Mouse (Mus musculus) kidney, embryonic 14.5 days (tissue): ENCODE results near the gene Inf2. TPM values are rescaled to one million over a fixed set of nuclear protein-coding genes. Genes with fewer than 3 reads are reported as not detected.

Experiments
- ATAC-seq: fragments of 200-750 bp; cut with Nextera tagmentation; 2 replicates; pipeline ENCODE4 v1.8.0; 2017; ENCODE audit warnings: moderate number of reproducible peaks, mild to moderate bottlenecking, moderate TSS enrichment, moderate library complexity; ENCODE audit not compliant: low FRiP score, low TSS enrichment
- H3K27ac ChIP-seq: fragments of 300-500 bp; sonication (generic); 2 replicates; pipeline ENCODE4 v1.5.1; 2014; ENCODE audit warnings: low read depth, mild to moderate bottlenecking, low read length, moderate library complexity, mixed read lengths
- H3K27me3 ChIP-seq: fragments of 300-500 bp; sonication (generic); 2 replicates; pipeline ENCODE4 v1.6.1; 2014; ENCODE audit warnings: mild to moderate bottlenecking, low read length; ENCODE audit not compliant: control insufficient read depth, insufficient read depth
- H3K36me3 ChIP-seq: fragments of 300-500 bp; sonication (generic); 2 replicates; pipeline ENCODE4 v1.6.1; 2014; ENCODE audit warnings: low read length, mixed read lengths; ENCODE audit not compliant: control insufficient read depth, insufficient read depth
- H3K4me1 ChIP-seq: fragments of 300-500 bp; sonication (generic); 2 replicates; pipeline ENCODE4 v1.6.1; 2014; ENCODE audit warnings: low read length, mixed read lengths; ENCODE audit not compliant: control insufficient read depth, insufficient read depth
- H3K4me2 ChIP-seq: fragments of 300-500 bp; sonication (generic); replicated peaks from 2 replicates; pipeline ENCODE4 v1.6.1; 2014; ENCODE audit warnings: low read depth, mild to moderate bottlenecking, low read length
- H3K4me3 ChIP-seq: fragments of 300-500 bp; sonication (generic); 2 replicates; pipeline ENCODE4 v1.5.1; 2014; ENCODE audit warnings: mild to moderate bottlenecking, low read length
- H3K9ac ChIP-seq: fragments of 300-500 bp; sonication (generic); 2 replicates; pipeline ENCODE4 v1.6.1; 2014; ENCODE audit warnings: low read depth, mild to moderate bottlenecking, low read length, moderate library complexity
- H3K9me3 ChIP-seq: fragments of 300-500 bp; sonication (generic); 2 replicates; pipeline ENCODE4 v1.6.1; 2016; ENCODE audit warnings: low read length; ENCODE audit not compliant: control insufficient read depth
- WGBS: fragments of 180-500 bp; shearing (Covaris S2); extraction: QIAGEN DNeasy Blood & Tissue Kit; methylation state at CpG from one replicate; pipeline ENCODE4 v1.1.7; 2014; 5-methylcytosine and 5-hydroxymethylcytosine counted together
- polyA plus RNA-seq: library from polyadenylated mRNA; unstranded; fragments of >200 nt; fragmentation: Nextera tagmentation; extraction: Ambion mirVana; gene quantifications from 2 replicates; pipeline ENCODE4 v1.2.1, GENCODE M21; 2014

The Inf2 gene
- polyA plus RNA-seq, 1 experiment from 2014 or later = 5.8 TPM

DNA sequence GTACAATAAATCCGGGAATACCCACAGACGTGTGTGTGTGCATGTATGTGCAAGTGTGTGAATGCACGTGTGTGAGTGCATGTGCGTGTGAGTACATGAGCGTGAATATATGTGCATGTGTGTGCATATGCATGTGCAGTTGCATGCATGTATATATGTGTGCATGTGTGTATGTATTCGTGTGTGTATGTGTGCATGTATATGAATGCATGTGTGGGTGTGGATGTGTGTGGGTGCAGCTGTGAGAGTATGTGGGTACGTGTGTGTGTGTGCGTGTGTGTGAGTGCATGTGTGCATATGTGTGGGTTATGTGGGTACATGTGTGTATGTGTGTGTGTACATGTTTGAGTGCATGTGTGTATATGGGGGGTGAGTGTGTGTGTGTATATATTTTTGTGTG is 42.5 kb upstream of the Inf2 start:
- Histone ChIP-seq H3K9me3 (no peaks in the 10 kb centered on the region), H3K36me3 (no peaks in the 10 kb centered on the region), H3K4me3 (no peak overlapping the region), H3K4me2 (no peak overlapping the region), H3K27ac (no peak overlapping the region), H3K4me1 (0 out of 2 replicates have a peak, but pooled peaks cover 3% of the 10 kb centered on the region), H3K27me3 (no peaks in the 10 kb centered on the region), H3K9ac (no peak overlapping the region)
- WGBS = 96% methylated on average over 8 of the region's 8 CpGs
- no peak for ATAC-seq

DNA sequence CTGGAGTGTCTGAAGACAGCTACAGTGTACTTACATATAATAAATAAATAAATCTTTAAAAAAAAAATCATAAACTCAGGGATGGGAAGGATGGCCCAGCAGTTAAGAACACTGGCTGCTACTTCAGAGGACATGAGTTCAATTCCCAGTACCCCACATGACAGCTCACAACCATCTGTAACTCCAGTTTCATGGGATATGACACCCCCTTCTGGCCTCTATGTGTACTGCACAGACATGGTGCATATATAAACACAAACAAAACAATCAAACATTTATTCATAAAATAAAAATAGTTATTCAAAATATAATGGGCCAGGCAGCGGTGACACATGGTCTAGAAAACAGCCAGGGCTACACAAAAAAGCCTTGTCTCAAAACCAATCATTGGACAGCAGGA is 39.3 kb upstream of the Inf2 start:
- 95% methylated on average over 1 of the region's 1 CpGs for WGBS
- Histone ChIP-seq H3K4me1 (0 out of 2 replicates have a peak, but pooled peaks cover 3% of the 10 kb centered on the region), H3K27me3 (no peaks in the 10 kb centered on the region), H3K4me3 (no peak overlapping the region), H3K4me2 (no peak overlapping the region), H3K27ac (no peak overlapping the region), H3K9me3 (no peaks in the 10 kb centered on the region), H3K36me3 (no peaks in the 10 kb centered on the region), H3K9ac (no peak overlapping the region)
- ATAC-seq = no peak

DNA sequence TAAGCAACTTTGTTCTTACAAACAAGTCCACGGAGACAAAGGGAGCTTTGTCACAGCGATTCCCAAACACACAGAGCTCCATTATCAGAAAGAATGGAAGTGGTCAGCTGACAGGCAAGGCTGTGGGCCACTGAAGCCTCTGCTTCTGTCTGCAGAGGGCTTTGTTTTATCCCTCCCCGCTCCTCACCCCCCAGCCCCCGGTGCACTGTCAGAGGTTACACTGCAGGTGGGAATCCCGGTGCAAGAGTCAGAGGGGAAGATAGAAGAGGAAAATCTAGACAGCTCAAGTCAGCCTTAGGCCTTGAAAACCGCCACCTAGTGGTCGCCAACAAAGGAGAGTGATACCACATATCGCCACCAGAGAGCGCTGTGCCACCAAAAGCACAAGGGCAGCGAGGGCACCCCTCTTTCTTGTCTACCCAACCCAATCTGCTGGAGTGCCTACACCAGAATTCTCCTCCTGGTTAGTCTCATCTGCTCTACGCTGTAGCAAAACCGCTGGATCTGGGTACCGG is 36.7 kb upstream of the Inf2 start:
- WGBS = 13% methylated on average over 13 of the region's 13 CpGs
- peak; percentile 53 for ATAC-seq
- Histone ChIP-seq H3K27me3 (no peaks in the 10 kb centered on the region), H3K27ac (no peak overlapping the region), H3K4me1 (peaks cover 6% of the 10 kb centered on the region; the same call in 1 of the 2 replicates), H3K36me3 (no peaks in the 10 kb centered on the region), H3K9me3 (no peaks in the 10 kb centered on the region), H3K9ac (no peak overlapping the region), H3K4me2 (no peak overlapping the region), H3K4me3 (no peak overlapping the region)

DNA sequence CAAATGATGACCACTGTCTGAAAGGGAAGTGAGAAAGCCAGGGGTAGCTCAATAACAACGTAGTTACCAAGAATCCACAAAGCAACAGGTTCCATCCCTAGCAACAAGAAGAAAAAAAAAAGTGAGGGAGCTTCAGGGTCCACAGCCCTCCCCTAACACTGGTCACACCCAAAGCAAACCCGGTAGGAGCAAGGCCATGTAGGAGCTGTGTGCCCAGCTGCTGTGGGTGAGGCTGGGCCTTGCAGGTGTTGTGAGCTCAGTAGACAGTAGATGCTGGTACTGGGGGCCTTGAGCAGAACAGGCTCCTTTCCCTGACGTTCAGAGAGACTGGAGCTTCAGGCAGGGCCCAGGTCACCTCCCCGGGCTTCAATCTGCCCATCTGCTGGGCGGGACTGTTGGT is 36.1 kb upstream of the Inf2 start:
- H3K9me3 ChIP-seq = no peaks in the 10 kb centered on the region
- WGBS = 62% methylated on average over 5 of the region's 5 CpGs
- H3K4me3 ChIP-seq = no peak overlapping the region
- H3K36me3 ChIP-seq = no peaks in the 10 kb centered on the region
- no peaks in the 10 kb centered on the region for H3K27me3 ChIP-seq
- no peak overlapping the region for H3K9ac ChIP-seq
- no peak overlapping the region for H3K27ac ChIP-seq
- 0 out of 2 replicates have a peak, but pooled peaks have one; percentile 16 for ATAC-seq
- H3K4me1 ChIP-seq = peaks cover 6% of the 10 kb centered on the region; the same call in 1 of the 2 replicates
- H3K4me2 ChIP-seq = no peak overlapping the region

DNA sequence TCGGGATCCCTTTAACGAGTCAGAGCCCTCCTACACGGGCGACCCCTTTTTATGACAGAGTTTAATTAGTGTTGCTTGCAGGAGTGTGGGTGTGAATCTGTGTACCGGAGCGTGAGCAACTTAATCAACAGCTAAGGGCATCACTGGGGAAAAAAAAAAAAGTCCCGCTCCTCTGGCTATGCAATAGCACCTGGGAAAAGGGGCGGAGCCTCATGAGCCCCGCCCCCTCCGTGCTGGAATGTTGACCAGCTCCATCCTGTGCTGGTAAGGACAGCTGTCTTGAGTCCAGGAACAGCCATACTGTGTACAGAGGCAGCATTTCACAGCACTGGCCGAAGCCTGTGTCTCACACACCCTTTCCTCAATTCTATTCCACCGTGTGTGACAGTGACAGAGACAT is 33.7 kb upstream of the Inf2 start:
- Histone ChIP-seq H3K4me1 (peaks cover 6% of the 10 kb centered on the region; the same call in 1 of the 2 replicates), H3K27me3 (no peaks in the 10 kb centered on the region), H3K36me3 (no peaks in the 10 kb centered on the region), H3K9ac (no peak overlapping the region), H3K4me2 (no peak overlapping the region), H3K4me3 (no peak overlapping the region), H3K9me3 (no peaks in the 10 kb centered on the region), H3K27ac (no peak overlapping the region)
- peak; percentile 68; the same call in 1 of the 2 replicates for ATAC-seq
- 14% methylated on average over 12 of the region's 12 CpGs for WGBS

DNA sequence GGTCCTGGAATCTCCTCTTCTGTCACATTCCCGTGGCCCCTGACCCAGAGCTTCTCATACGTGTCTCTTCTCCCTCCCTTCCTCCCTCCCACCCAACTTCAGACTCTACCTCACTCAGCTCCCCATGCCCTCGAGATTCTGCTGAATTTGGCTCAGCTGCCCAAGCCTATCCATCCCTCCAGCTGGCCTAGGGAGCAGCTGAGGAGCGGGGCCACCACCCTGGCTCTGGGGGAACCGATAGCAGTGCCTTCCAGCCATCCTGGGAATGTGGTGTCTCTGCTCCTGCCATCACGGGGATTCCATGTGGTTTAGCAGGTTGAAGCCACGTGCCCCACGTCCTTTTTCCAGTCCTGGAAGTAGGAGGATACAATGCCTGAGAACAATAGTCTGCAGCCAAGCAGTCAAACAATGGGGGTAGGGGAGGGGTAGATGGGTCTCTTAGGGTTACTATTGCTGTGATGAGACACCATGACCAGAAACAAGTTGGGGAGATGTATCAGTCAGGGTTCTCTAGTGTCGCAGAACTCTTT is 32.0 kb upstream of the Inf2 start:
- Histone ChIP-seq H3K27ac (no peak overlapping the region), H3K9ac (no peak overlapping the region), H3K4me2 (no peak overlapping the region), H3K9me3 (no peaks in the 10 kb centered on the region), H3K36me3 (no peaks in the 10 kb centered on the region), H3K4me1 (peaks cover 6% of the 10 kb centered on the region; the same call in 1 of the 2 replicates), H3K4me3 (no peak overlapping the region), H3K27me3 (no peaks in the 10 kb centered on the region)
- ATAC-seq = no peak
- WGBS = 79% methylated on average over 9 of the region's 9 CpGs

DNA sequence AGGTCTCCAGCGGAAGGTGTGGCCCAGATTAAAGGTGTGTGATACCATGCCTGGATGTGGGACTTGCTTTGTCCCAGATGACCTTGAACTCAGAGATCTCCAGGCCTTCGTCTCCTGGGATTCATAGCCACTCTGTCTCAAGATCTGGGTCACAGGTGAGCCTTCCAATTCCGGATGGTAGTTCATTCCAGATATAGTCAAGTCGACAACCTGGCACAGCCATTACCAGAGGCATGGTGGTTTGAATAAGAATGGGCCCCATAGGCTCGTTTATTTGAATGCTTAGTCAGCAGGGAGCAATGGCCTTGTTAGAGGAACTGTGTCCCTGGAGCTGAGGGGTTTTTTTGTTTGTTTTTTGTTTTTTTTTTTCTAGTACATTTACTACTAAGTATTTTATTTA is 31.4 kb upstream of the Inf2 start:
- no peak for ATAC-seq
- no peak overlapping the region for H3K4me3 ChIP-seq
- H3K9me3 ChIP-seq = no peaks in the 10 kb centered on the region
- 87% methylated on average over 5 of the region's 5 CpGs for WGBS
- H3K9ac ChIP-seq = no peak overlapping the region
- no peaks in the 10 kb centered on the region for H3K36me3 ChIP-seq
- H3K27me3 ChIP-seq = no peaks in the 10 kb centered on the region
- H3K27ac ChIP-seq = no peak overlapping the region
- H3K4me2 ChIP-seq = no peak overlapping the region
- H3K4me1 ChIP-seq = peaks cover 6% of the 10 kb centered on the region; the same call in 1 of the 2 replicates

DNA sequence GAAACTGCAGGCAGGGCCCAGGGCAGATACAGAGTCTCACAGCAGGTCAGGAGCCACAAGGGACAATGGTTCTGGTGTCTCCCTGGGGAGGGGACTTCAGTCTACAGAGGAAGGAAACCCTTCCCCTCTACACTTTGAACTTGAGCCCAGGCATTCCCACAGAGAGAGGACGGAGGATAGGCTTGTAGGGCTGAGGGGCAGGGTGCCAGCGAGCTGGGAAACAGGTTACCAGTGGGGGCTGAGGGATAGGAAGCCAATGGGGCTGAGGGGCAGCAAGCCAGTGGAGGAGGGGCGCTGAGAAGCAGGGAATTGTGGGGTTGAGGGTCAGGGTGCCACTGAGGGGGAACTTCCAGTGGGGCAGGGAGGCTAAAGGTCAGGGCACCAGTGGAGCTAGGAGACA is 29.4 kb upstream of the Inf2 start:
- no peaks in the 10 kb centered on the region for H3K36me3 ChIP-seq
- no peak overlapping the region for H3K9ac ChIP-seq
- no peak overlapping the region for H3K27ac ChIP-seq
- H3K4me1 ChIP-seq = peaks cover 6% of the 10 kb centered on the region; the same call in 1 of the 2 replicates
- no peak for ATAC-seq
- H3K4me3 ChIP-seq = no peak overlapping the region
- no peaks in the 10 kb centered on the region for H3K27me3 ChIP-seq
- H3K4me2 ChIP-seq = no peak overlapping the region
- H3K9me3 ChIP-seq = no peaks in the 10 kb centered on the region
- 54% methylated on average over 3 of the region's 3 CpGs for WGBS

DNA sequence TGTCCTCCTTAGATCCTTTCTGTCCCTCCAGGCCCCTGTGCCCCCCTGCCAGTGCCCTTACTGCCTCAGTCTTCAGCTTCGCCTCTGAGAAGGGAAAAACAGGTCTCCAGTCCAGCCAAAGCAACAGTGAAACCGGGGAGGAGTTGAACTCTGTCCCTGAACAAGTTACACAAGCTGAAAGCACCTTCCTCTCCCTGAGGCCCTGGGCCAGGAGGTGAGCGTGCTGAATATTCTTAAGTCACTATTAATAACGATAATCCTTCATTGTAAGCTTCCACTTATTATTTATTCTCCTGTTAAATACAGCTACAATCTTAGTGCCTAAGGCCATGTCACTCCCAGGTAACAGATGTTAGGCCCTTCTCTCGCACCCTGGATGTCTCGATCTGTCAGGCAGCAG is 28.9 kb upstream of the Inf2 start:
- Histone ChIP-seq H3K9ac (no peak overlapping the region), H3K27ac (no peak overlapping the region), H3K4me2 (no peak overlapping the region), H3K4me1 (peaks cover 5% of the 10 kb centered on the region; the same call in 1 of the 2 replicates), H3K9me3 (no peaks in the 10 kb centered on the region), H3K27me3 (no peaks in the 10 kb centered on the region), H3K4me3 (no peak overlapping the region), H3K36me3 (no peaks in the 10 kb centered on the region)
- 78% methylated on average over 6 of the region's 6 CpGs for WGBS
- ATAC-seq = no peak
